Mouse (Mus musculus) cortical plate, adult 2 months (tissue): ENCODE results near the gene Wdr83os. TPM values are rescaled to one million over a fixed set of nuclear protein-coding genes. Genes with fewer than 3 reads are reported as not detected.

ENCODE experiments used
- H3K27ac ChIP-seq: fragments of 200-500 bp; 2 replicates; pipeline ENCODE4 v1.5.1; 2012; ENCODE audit warnings: low read length, control low read depth, inconsistent platforms; ENCODE audit not compliant: insufficient read depth
- H3K4me1 ChIP-seq: fragments of 200-500 bp; 2 replicates; pipeline ENCODE4 v1.6.1; 2011; ENCODE audit warnings: low read length; ENCODE audit not compliant: control insufficient read depth, insufficient read depth
- H3K4me3 ChIP-seq: fragments of 200-500 bp; 2 replicates; pipeline ENCODE4 v1.5.1; 2011; ENCODE audit warnings: mild to moderate bottlenecking, low read length, control low read depth; ENCODE audit not compliant: insufficient read depth
- CTCF ChIP-seq: fragments of 200-500 bp; IDR thresholded peaks from 2 replicates; pipeline ENCODE4 v1.5.1; 2011; ENCODE audit warnings: mild to moderate bottlenecking, control low read depth, low read length; ENCODE audit not compliant: insufficient read depth; ENCODE audit errors: extremely low read depth
- POLR2A ChIP-seq: fragments of 200-500 bp; IDR thresholded peaks from 2 replicates; pipeline ENCODE4 v1.6.1; 2011; ENCODE audit warnings: mild to moderate bottlenecking, low read length, control low read depth; ENCODE audit not compliant: insufficient read depth; ENCODE audit errors: extremely low read depth
- polyA plus RNA-seq: library from polyadenylated mRNA; depleted of rRNA; stranded (reverse); fragments of >200 nt; gene quantifications from 2 replicates; pipeline ENCODE4 v1.2.3, GENCODE M21; 2012

The Wdr83os gene
- polyA plus RNA-seq, 1 experiment, result 139 TPM

- no peak for TF ChIP-seq POLR2A
- TF ChIP-seq CTCF, result no peak
Observed at GRCm38 (mm10) chr8:85084633-85085032, 4.1 kb downstream of the Wdr83os start.

GRCm38 (mm10) chr8:85086238-85086637, 5.7 kb downstream of the Wdr83os start:
- no peak overlapping the region for H3K4me3 ChIP-seq
- TF ChIP-seq POLR2A (no peak), CTCF (no peak)

More at GRCm38 (mm10) chr8:85084633-85085032, 4.1 kb downstream of the Wdr83os start:
- Histone ChIP-seq H3K4me1 (peaks cover 8% of the 10 kb centered on the region), H3K27ac (no peak overlapping the region), H3K4me3 (no peak overlapping the region)

GRCm38 (mm10) chr8:85088771-85089170, 8.2 kb downstream of the Wdr83os start:
- H3K4me3 ChIP-seq, result no peak overlapping the region
- peaks cover 1% of the 10 kb centered on the region; the same call in 1 of the 2 replicates for H3K4me1 ChIP-seq
- no peak for TF ChIP-seq CTCF
- no peak for TF ChIP-seq POLR2A
- H3K27ac ChIP-seq, result no peak overlapping the region

More at GRCm38 (mm10) chr8:85086238-85086637, 5.7 kb downstream of the Wdr83os start:
- no peak overlapping the region for H3K27ac ChIP-seq
- peaks cover 5% of the 10 kb centered on the region; the same call in 1 of the 2 replicates for H3K4me1 ChIP-seq

- H3K27ac ChIP-seq, result no peak overlapping the region
Observed at GRCm38 (mm10) chr8:85090856-85091255, 10.3 kb downstream of the Wdr83os start.

GRCm38 (mm10) chr8:85091526-85092090, 11.1 kb downstream of the Wdr83os start:
- Histone ChIP-seq H3K4me3 (no peak overlapping the region), H3K4me1 (no peaks in the 10 kb centered on the region), H3K27ac (no peak overlapping the region)
- TF ChIP-seq POLR2A (no peak), CTCF (no peak)

More at GRCm38 (mm10) chr8:85090856-85091255, 10.3 kb downstream of the Wdr83os start:
- TF ChIP-seq POLR2A (no peak), CTCF (no peak)
- Histone ChIP-seq H3K4me1 (no peaks in the 10 kb centered on the region), H3K4me3 (no peak overlapping the region)

- TF ChIP-seq POLR2A, result no peak
- TF ChIP-seq CTCF, result no peak
- H3K4me3 ChIP-seq, result no peak overlapping the region
- no peak overlapping the region for H3K27ac ChIP-seq
- H3K4me1 ChIP-seq, result no peaks in the 10 kb centered on the region
Observed at GRCm38 (mm10) chr8:85095051-85095450, 14.5 kb downstream of the Wdr83os start.

- Histone ChIP-seq H3K4me1 (no peaks in the 10 kb centered on the region), H3K27ac (no peak overlapping the region), H3K4me3 (no peak overlapping the region)
- TF ChIP-seq CTCF (no peak), POLR2A (no peak)
Observed at GRCm38 (mm10) chr8:85095566-85095965, 15.0 kb downstream of the Wdr83os start.

GRCm38 (mm10) chr8:85096196-85096595, 15.7 kb downstream of the Wdr83os start:
- Histone ChIP-seq H3K27ac (no peak overlapping the region), H3K4me3 (no peak overlapping the region), H3K4me1 (no peaks in the 10 kb centered on the region)
- TF ChIP-seq POLR2A (no peak), CTCF (no peak)

GRCm38 (mm10) chr8:85096850-85097249, 16.3 kb downstream of the Wdr83os start:
- Histone ChIP-seq H3K4me3 (no peak overlapping the region), H3K27ac (no peak overlapping the region), H3K4me1 (no peaks in the 10 kb centered on the region)
- TF ChIP-seq POLR2A (no peak), CTCF (no peak)

- Histone ChIP-seq H3K4me3 (no peak overlapping the region), H3K27ac (no peak overlapping the region), H3K4me1 (no peaks in the 10 kb centered on the region)
- TF ChIP-seq POLR2A (no peak), CTCF (no peak)
Observed at GRCm38 (mm10) chr8:85100076-85100665, 19.6 kb downstream of the Wdr83os start.
